Mouse (Mus musculus) lung, adult 18-20 months (tissue): ENCODE measurements around the gene Clnk.
A peak's percentile ranks its signal among the peaks of the same experiment; 100 is the strongest.

Experiments
- DNase-seq, 2 experiments: peaks; one replicate each; pipeline ENCODE4 v3.0.0; 2022; ENCODE audit warnings: mixed read lengths in 2 of 2

Clnk gene

DNA sequence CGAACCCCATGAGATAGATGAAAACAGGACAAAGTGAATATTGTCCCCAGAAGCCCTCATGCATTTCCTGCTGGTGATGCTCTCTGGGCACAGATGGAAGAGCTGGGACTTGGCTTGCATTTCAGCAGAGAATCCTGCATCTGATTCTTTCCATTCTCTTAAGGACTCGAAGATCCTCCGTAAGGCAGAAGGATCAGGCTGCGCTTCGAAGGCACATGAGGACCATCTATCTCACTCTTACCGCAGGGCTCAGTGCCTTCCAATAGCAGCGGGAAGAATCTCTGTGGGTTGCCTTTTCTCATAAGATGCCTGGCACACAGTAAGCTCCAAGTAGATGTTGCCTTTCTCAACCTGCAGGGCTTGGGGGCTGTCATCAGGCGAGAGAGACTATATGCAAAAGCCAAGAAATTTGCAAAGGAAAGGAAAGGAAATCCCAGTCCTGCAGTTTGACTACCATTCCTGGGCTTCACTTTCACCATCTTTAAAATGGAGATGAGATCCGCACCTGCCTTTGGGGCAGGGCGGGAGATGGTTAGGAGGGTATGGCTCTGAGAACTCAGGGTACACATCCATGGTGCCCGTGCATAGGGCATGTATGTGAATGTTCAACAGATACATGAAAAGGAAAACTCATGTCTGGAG, 167.6 kb downstream of the Clnk start:
- DNase-seq = no peak

- no peak for DNase-seq
Measured at GRCm38 (mm10) chr5:38707364-38708075, 169.1 kb downstream of the Clnk start.

DNA sequence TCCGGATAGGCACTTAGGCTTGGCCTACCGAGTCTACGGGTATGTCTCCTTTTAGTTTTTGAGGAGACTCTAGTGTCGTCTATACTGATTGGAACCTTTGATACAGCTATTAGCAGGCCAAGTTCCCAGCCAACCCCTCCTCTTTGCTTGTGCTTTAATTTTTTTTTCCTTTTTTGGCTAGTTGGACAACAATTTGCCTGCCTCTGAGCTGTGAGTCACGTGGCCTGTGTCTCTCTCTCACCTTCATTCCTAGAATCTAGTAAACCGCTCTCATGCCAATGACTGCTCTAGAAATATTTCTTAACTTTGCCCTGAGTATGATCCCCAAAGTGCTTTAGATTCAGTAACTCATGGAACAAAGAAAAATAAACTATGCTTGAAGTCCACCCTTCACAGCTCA, 173.7 kb downstream of the Clnk start:
- DNase-seq = no peak

GRCm38 (mm10) chr5:38702091-38702490, 174.5 kb downstream of the Clnk start:
- no peak for DNase-seq

GRCm38 (mm10) chr5:38698466-38698865, 178.1 kb downstream of the Clnk start:
- no peak for DNase-seq

DNA sequence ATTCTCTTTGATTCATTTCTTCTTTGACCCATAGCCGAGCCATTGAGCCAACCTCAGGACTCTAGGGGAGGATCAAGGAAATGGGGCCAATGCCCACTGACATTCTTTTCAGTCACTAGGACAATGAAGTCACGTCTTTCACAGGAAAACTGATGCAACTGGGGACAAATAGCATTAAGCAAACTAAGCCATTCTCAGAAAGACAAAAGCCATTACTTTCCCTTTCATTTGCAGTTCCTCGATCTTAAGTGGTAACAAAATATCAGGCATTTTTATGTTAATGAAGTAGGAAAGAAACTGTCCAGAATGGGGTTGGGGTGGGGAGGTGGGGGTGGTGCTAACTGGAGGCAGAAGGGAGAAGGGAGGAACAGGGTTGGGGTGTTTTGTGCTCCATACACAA, 178.6 kb downstream of the Clnk start:
- no peak for DNase-seq

DNA sequence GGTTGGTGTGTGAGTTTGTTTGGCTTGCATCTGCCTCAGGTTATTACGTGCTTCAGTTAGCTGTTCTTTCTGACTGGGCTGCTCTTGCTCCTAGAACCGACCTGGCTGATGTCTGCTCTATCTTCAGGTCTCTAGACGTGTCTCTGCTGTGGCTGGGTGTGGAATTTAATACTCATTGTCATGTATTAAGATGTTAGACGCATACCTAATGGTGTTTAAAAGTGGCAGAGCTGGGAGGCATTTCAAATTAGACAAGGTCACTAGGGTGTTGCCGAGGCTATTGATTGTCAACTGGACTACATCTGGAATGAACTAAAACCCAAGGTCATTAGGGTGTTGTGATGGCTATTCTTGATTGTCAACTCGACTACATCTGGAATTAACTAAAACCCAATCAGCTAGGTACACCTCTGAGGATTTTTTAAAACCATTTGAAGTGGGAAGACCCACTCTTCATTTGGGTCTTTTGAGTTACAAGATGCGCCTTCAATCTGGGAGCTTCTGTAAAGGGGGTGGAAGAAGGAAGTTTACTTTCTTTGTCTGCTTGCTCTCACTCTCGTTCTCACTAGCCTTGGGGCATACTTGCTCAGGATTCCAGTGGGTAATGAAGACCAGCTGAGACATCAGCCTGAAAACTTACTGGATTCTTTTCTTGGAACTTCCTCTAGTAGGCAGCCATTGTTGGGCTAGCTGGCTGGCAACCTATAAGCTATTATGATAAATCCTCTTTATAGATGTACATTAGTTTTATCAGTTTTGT, 179.8 kb downstream of the Clnk start:
- DNase-seq = no peak

- no peak for DNase-seq
Measured at GRCm38 (mm10) chr5:38692859-38693258, 183.8 kb downstream of the Clnk start.

DNA sequence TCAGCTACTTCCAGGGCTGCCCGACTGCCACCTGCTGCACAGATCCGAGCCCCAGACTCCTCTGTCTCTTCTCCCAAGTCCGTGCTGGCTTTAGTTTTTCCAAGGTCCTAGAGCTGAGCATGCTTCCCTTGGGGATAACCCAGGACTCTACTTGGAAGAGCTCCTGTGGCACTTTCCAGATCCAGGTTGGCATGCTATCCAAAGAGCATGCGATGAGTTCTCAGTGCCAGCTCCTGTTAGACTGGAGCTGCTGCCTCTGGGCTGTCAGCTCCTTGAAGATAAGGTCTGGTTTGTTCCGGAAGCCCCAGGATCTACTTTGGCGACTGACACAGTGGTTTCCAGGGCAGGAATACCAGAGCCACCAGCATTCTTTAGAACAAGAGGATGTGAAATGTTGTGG, 187.4 kb downstream of the Clnk start:
- DNase-seq = no peak

GRCm38 (mm10) chr5:38687694-38688093, 188.9 kb downstream of the Clnk start:
- no peak for DNase-seq

GRCm38 (mm10) chr5:38684164-38684911, 192.3 kb downstream of the Clnk start, which contains the start of gene Zfp518b:
Zfp518b (minus strand) TSS chr5:38684826.
- DNase-seq = peak; percentile 69 to 70

- no peak for DNase-seq
Measured at GRCm38 (mm10) chr5:38658836-38659235, 217.8 kb downstream of the Clnk start.
